ENCODE assay signal across 14 mouse cellular contexts in the genomic region with DNA sequence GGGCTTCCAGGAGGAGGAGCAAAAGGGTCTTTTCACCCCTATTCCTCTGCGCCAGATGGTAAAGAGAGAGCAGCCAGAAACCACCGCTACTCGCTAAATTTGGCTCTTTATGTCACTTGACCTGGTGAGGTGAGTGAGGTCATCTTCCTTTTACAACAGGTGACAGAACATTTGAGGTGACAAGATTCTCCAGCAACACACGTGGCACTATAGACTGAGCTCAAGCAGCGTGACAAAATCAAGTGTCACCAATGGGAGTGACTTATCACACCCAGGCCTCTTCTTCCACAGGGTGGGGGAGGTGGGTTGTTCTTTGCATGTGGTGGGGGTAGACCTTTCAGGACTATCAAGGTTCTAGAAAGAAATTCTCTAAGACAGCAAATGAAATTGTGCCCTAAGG.
DNase-seq lines count a peak whose midpoint lies in the region; ATAC-seq and TF ChIP-seq lines count a peak whose summit lies in the region.
"Had no signal": no experiment of that assay in that cellular context is flagged by ENCODE, and none has a peak within 500 bp of the region (broad histone marks: within the 10 kb centered on the region; RNA-seq: fewer than 3 reads in every experiment).

No protein-coding gene starts in this region.

- no peak overlapping the region for H3K4me2 ChIP-seq in forebrain, embryonic 12.5 days
- no peak overlapping the region for H3K4me2 ChIP-seq in forebrain, embryonic 16.5 days (ENCODE audit: low read length)
- H3K4me2 ChIP-seq in hindbrain, postnatal 0 days (ENCODE audit: low read depth, low read length), result no peak overlapping the region
- H3K4me2 ChIP-seq: embryonic facial prominence, embryonic 15.5 days; hindbrain, embryonic 15.5 days had no signal

- peak overlapping the region; percentile 80 for H3K27ac ChIP-seq in forebrain, embryonic 12.5 days
- no peak overlapping the region for H3K27ac ChIP-seq in forebrain, embryonic 16.5 days (ENCODE audit: low read length)
- peak overlapping the region; percentile 82 for H3K27ac ChIP-seq in hindbrain, embryonic 10.5 days
- H3K27ac ChIP-seq in hindbrain, postnatal 0 days, result no peak overlapping the region
- peak overlapping the region; percentile 91; the same call in 1 of the 2 replicates for H3K27ac ChIP-seq in spleen, adult 2 months (ENCODE audit: insufficient read depth, low read length)
- H3K27ac ChIP-seq: hindbrain, embryonic 15.5 days had no signal

- TF ChIP-seq POLR2A in spleen, adult 2 months (IDR thresholded peaks at IDR 0.05; ENCODE audit: low read depth, low read length), result no peak

- no peaks in the 10 kb centered on the region for H3K36me3 ChIP-seq in forebrain, embryonic 12.5 days (replicated peaks)
- no peaks in the 10 kb centered on the region for H3K36me3 ChIP-seq in forebrain, embryonic 16.5 days (ENCODE audit: control insufficient read depth, insufficient read depth)
- no peaks in the 10 kb centered on the region for H3K36me3 ChIP-seq in hindbrain, embryonic 10.5 days
- no peaks in the 10 kb centered on the region for H3K36me3 ChIP-seq in hindbrain, postnatal 0 days (ENCODE audit: insufficient read depth, low read length)
- no peaks in the 10 kb centered on the region for H3K36me3 ChIP-seq in spleen, adult 2 months (ENCODE audit: control insufficient read depth, insufficient read depth, low read length)
- H3K36me3 ChIP-seq: embryonic facial prominence, embryonic 15.5 days; hindbrain, embryonic 15.5 days had no signal

- H3K4me1 ChIP-seq in forebrain, embryonic 12.5 days, result peaks cover 75% of the 10 kb centered on the region
- H3K4me1 ChIP-seq in forebrain, embryonic 16.5 days (replicated peaks; ENCODE audit: control insufficient read depth, insufficient read depth, low read length), result peaks cover 33% of the 10 kb centered on the region
- peaks cover 84% of the 10 kb centered on the region for H3K4me1 ChIP-seq in hindbrain, embryonic 10.5 days (replicated peaks)
- peaks cover 4% of the 10 kb centered on the region for H3K4me1 ChIP-seq in hindbrain, postnatal 0 days (ENCODE audit: insufficient read depth, low read length)
- H3K4me1 ChIP-seq in spleen, adult 2 months (ENCODE audit: control insufficient read depth, insufficient read depth, insufficient read length), result peaks cover 53% of the 10 kb centered on the region; the same call in 1 of the 2 replicates

- no peak for DNase-seq in hindbrain, embryonic 10.5 days (ENCODE audit: low spot score)
- no peak for DNase-seq in hindbrain, postnatal 0 days (ENCODE audit: low spot score)
- peak; percentile 27 to 88 for DNase-seq in spleen, adult 2 months (ENCODE audit: low read depth in 1 of 2, low spot score in 2 of 2)
- DNase-seq in spleen, adult 12 weeks (ENCODE audit: low spot score), result no peak
- DNase-seq in skeletal muscle tissue, adult 2 months (ENCODE audit: low read depth, low spot score), result peak; percentile 59
- no peak for DNase-seq in urinary bladder, adult 18-20 months (ENCODE audit: low spot score in 2 of 2)
- DNase-seq: adrenal gland, adult 2 months; cerebellum, postnatal 10 days; kidney, postnatal 14 days; thymus, postnatal 14 days had no signal

- no peak overlapping the region for H3K9ac ChIP-seq in forebrain, embryonic 12.5 days
- H3K9ac ChIP-seq in forebrain, embryonic 16.5 days (replicated peaks; ENCODE audit: low read depth, low read length), result no peak overlapping the region
- H3K9ac ChIP-seq in hindbrain, postnatal 0 days (replicated peaks; ENCODE audit: low read length), result no peak overlapping the region
- H3K9ac ChIP-seq: embryonic facial prominence, embryonic 15.5 days; hindbrain, embryonic 15.5 days had no signal

- no peak for TF ChIP-seq CTCF in hindbrain, postnatal 0 days (IDR thresholded peaks at IDR 0.05; ENCODE audit: low read depth)
- TF ChIP-seq CTCF in spleen, adult 2 months (IDR thresholded peaks at IDR 0.05; ENCODE audit: extremely low read depth, insufficient read depth, insufficient read length, insufficient replicate concordance), result no peak

- 47% methylated on average over 5 of the region's 5 CpGs for WGBS in forebrain, embryonic 12.5 days
- WGBS in forebrain, embryonic 16.5 days, result 47% methylated on average over 5 of the region's 5 CpGs
- 56% methylated on average over 5 of the region's 5 CpGs for WGBS in hindbrain, embryonic 10.5 days
- 70% methylated on average over 5 of the region's 5 CpGs for WGBS in hindbrain, postnatal 0 days
- 35% methylated on average over 5 of the region's 5 CpGs for WGBS in spleen, adult 2 months

- no peaks in the 10 kb centered on the region for H3K9me3 ChIP-seq in forebrain, embryonic 12.5 days
- no peaks in the 10 kb centered on the region for H3K9me3 ChIP-seq in forebrain, embryonic 16.5 days (ENCODE audit: control insufficient read depth, low read length)
- H3K9me3 ChIP-seq in hindbrain, embryonic 10.5 days, result no peaks in the 10 kb centered on the region
- no peaks in the 10 kb centered on the region for H3K9me3 ChIP-seq in hindbrain, postnatal 0 days (ENCODE audit: low read length)
- H3K9me3 ChIP-seq: embryonic facial prominence, embryonic 15.5 days; hindbrain, embryonic 15.5 days had no signal

- no peak for ATAC-seq in forebrain, embryonic 12.5 days (ENCODE audit: low FRiP score)
- no peak for ATAC-seq in forebrain, embryonic 16.5 days
- no peak for ATAC-seq in hindbrain, postnatal 0 days

- H3K4me3 ChIP-seq in forebrain, embryonic 12.5 days (replicated peaks), result no peak overlapping the region
- H3K4me3 ChIP-seq in forebrain, embryonic 16.5 days (replicated peaks; ENCODE audit: low read length), result no peak overlapping the region
- no peak overlapping the region for H3K4me3 ChIP-seq in hindbrain, embryonic 10.5 days
- no peak overlapping the region for H3K4me3 ChIP-seq in hindbrain, postnatal 0 days (ENCODE audit: low read length)
- no peak overlapping the region for H3K4me3 ChIP-seq in spleen, adult 2 months (ENCODE audit: extremely low read depth, insufficient read depth, insufficient read length)
- H3K4me3 ChIP-seq: embryonic facial prominence, embryonic 15.5 days; hindbrain, embryonic 15.5 days had no signal

- H3K27me3 ChIP-seq in forebrain, embryonic 12.5 days, result no peaks in the 10 kb centered on the region
- H3K27me3 ChIP-seq in forebrain, embryonic 16.5 days (replicated peaks; ENCODE audit: control insufficient read depth, insufficient read depth, low read length), result no peaks in the 10 kb centered on the region
- no peaks in the 10 kb centered on the region for H3K27me3 ChIP-seq in hindbrain, embryonic 10.5 days (ENCODE audit: insufficient read depth, poor library complexity, severe bottlenecking)
- no peaks in the 10 kb centered on the region for H3K27me3 ChIP-seq in hindbrain, postnatal 0 days (ENCODE audit: insufficient read depth, low read length)
- H3K27me3 ChIP-seq in spleen, adult 2 months (ENCODE audit: control insufficient read depth, insufficient read depth, low read length), result no peaks in the 10 kb centered on the region
- H3K27me3 ChIP-seq: embryonic facial prominence, embryonic 15.5 days; hindbrain, embryonic 15.5 days had no signal

Comparison
In these comparisons a context has a peak if more than half of its experiments do, and no peak if none do; other contexts are left out.
1. H3K27ac ChIP-seq: peak in forebrain, embryonic 12.5 days (single experiment), hindbrain, embryonic 10.5 days (single experiment) and spleen, adult 2 months (single experiment); none in forebrain, embryonic 16.5 days (single experiment) and hindbrain, postnatal 0 days (single experiment).
2. DNase-seq: peak in spleen, adult 2 months (2 of 2) and skeletal muscle tissue, adult 2 months (single experiment); none in hindbrain, embryonic 10.5 days (single experiment), hindbrain, postnatal 0 days (single experiment), spleen, adult 12 weeks (single experiment) and urinary bladder, adult 18-20 months (0 of 2).